Comparison of ENCODE assay signal across 10 mouse cellular contexts in genomic region chr7:45921950-45922600, GRCm38 (mm10). TPM values are rescaled to one million over a fixed set of nuclear protein-coding genes. Genes with fewer than 3 reads are reported as not detected.
DNase-seq lines count a peak whose midpoint lies in the region; ATAC-seq lines count a peak whose summit lies in the region.
"Had no signal": no experiment of that assay in that cellular context is flagged by ENCODE, and none has a peak within 500 bp of the region (broad histone marks: within the 10 kb centered on the region; RNA-seq: fewer than 3 reads in every experiment).

No protein-coding gene starts in this region.

- H3K4me2 ChIP-seq in heart, embryonic 12.5 days: peak overlapping the region; percentile 71
- peak overlapping the region; percentile 73 for H3K4me2 ChIP-seq in liver, embryonic 15.5 days

- peak overlapping the region; percentile 90 for H3K27ac ChIP-seq in heart, embryonic 12.5 days (ENCODE audit: poor library complexity, severe bottlenecking)
- peak overlapping the region; percentile 87 for H3K27ac ChIP-seq in liver, embryonic 15.5 days (replicated peaks)

- H3K4me3 ChIP-seq in heart, embryonic 12.5 days: no peak overlapping the region
- 0 out of 2 replicates have a peak overlapping the region, but pooled peaks have one; percentile 60 for H3K4me3 ChIP-seq in liver, embryonic 15.5 days (replicated peaks)

- 82% methylated on average over 12 of the region's 12 CpGs for WGBS in heart, embryonic 12.5 days
- 49% methylated on average over 12 of the region's 12 CpGs for WGBS in liver, embryonic 15.5 days (ENCODE audit: insufficient replicate concordance)

- no peak overlapping the region for H3K9ac ChIP-seq in heart, embryonic 12.5 days
- peak overlapping the region; percentile 23; the same call in 1 of the 2 replicates for H3K9ac ChIP-seq in liver, embryonic 15.5 days

- intact Hi-C loops in heart, postnatal 25 days (cut with DNase I): no loop called here

- H3K36me3 ChIP-seq in heart, embryonic 12.5 days: 0 out of 2 replicates have a peak, but pooled peaks cover 3% of the 10 kb centered on the region
- H3K36me3 ChIP-seq in liver, embryonic 15.5 days (replicated peaks): peaks cover 15% of the 10 kb centered on the region; the same call in 1 of the 2 replicates

- H3K9me3 ChIP-seq in heart, embryonic 12.5 days (replicated peaks): peaks cover 9% of the 10 kb centered on the region
- H3K9me3 ChIP-seq in liver, embryonic 15.5 days (replicated peaks): no peaks in the 10 kb centered on the region

- DNase-seq in heart, adult 11 months: peak; percentile 96
- DNase-seq in heart, postnatal 25 days (ENCODE audit: low spot score): no peak
- DNase-seq in 416B (ENCODE audit: low read depth): peak; percentile 66
- no peak for DNase-seq in adrenal gland, postnatal 14 days
- no peak for DNase-seq in retina, postnatal 1 day

- H3K27me3 ChIP-seq in heart, embryonic 12.5 days (replicated peaks): peaks cover 3% of the 10 kb centered on the region; the same call in 1 of the 2 replicates
- H3K27me3 ChIP-seq in liver, embryonic 15.5 days: no peaks in the 10 kb centered on the region
- H3K27me3 ChIP-seq: CH12.LX had no signal

- H3K4me1 ChIP-seq in heart, embryonic 12.5 days (replicated peaks): peaks cover 48% of the 10 kb centered on the region
- H3K4me1 ChIP-seq in liver, embryonic 15.5 days (replicated peaks): peaks cover 73% of the 10 kb centered on the region

- ATAC-seq in heart, embryonic 12.5 days (ENCODE audit: insufficient number of reproducible peaks, low FRiP score): no peak
- no peak for ATAC-seq in liver, embryonic 15.5 days (ENCODE audit: insufficient read depth)
- ATAC-seq in megakaryocyte progenitor cell, adult 5-6 weeks (replicated peaks; ENCODE audit: poor library complexity): no peak

RNA-seq across cellular contexts. Expression of gene Emp3, which starts 0.9 kb away (rescaled TPM):
- total RNA-seq in heart, postnatal 25 days (2021): 10 to 100 TPM; 20.9 to 28.7 TPM
- polyA plus RNA-seq in heart, embryonic 12.5 days (2016; fragmentation: Nextera tagmentation; extraction: Ambion mirVana): 63.1 and 69.0 TPM in 2 replicates
- polyA plus RNA-seq in liver, embryonic 15.5 days (2015; fragmentation: Nextera tagmentation; extraction: Ambion mirVana): 59.9 and 65.0 TPM in 2 replicates
- total RNA-seq in adrenal gland, postnatal 14 days (2021): 212 TPM in 2 replicates
- total RNA-seq in megakaryocyte progenitor cell, adult 5-6 weeks (2015): 238 and 280 TPM in 2 replicates
- total RNA-seq in megakaryocyte progenitor cell, adult 5-6 weeks (2017): 186 and 203 TPM in 2 replicates

RNA-seq across cellular contexts. Expression of gene Ccdc114, which starts 1.8 kb away (rescaled TPM):
- total RNA-seq in heart, postnatal 25 days (2021): under 1 TPM; 0.68 to 0.75 TPM
- polyA plus RNA-seq in heart, embryonic 12.5 days (2016; fragmentation: Nextera tagmentation; extraction: Ambion mirVana): 2.4 and 3.5 TPM in 2 replicates
- polyA plus RNA-seq in liver, embryonic 15.5 days (2015; fragmentation: Nextera tagmentation; extraction: Ambion mirVana): 0.91 and 1.2 TPM in 2 replicates
- 9.7 and 11.0 TPM in 2 replicates for total RNA-seq in adrenal gland, postnatal 14 days (2021)
- 0.99 and 2.0 TPM in 2 replicates for total RNA-seq in megakaryocyte progenitor cell, adult 5-6 weeks (2015)
- 2.6 and 3.3 TPM in 2 replicates for total RNA-seq in megakaryocyte progenitor cell, adult 5-6 weeks (2017)
- total RNA-seq: CH12.LX had no signal
- polyA plus RNA-seq: erythroblast, embryonic 14.5 days had no signal

RNA-seq across cellular contexts. Expression of gene Tmem143, which starts 25.3 kb away (rescaled TPM):
- total RNA-seq in heart, postnatal 25 days (2021): 100 to 1,000 TPM; 102 to 105 TPM
- 5.8 and 7.2 TPM in 2 replicates for polyA plus RNA-seq in heart, embryonic 12.5 days (2016; fragmentation: Nextera tagmentation; extraction: Ambion mirVana)
- polyA plus RNA-seq in liver, embryonic 15.5 days (2015; fragmentation: Nextera tagmentation; extraction: Ambion mirVana): 3.6 and 4.0 TPM in 2 replicates
- total RNA-seq in adrenal gland, postnatal 14 days (2021): 80.0 and 80.8 TPM in 2 replicates
- 5.3 TPM in 2 replicates for total RNA-seq in megakaryocyte progenitor cell, adult 5-6 weeks (2015)
- 8.1 and 17.2 TPM in 2 replicates for total RNA-seq in megakaryocyte progenitor cell, adult 5-6 weeks (2017)

RNA-seq across cellular contexts. Expression of gene Syngr4, which starts 25.6 kb away (rescaled TPM):
- not detected for total RNA-seq in heart, postnatal 25 days (2021)
- polyA plus RNA-seq in heart, embryonic 12.5 days (2016; fragmentation: Nextera tagmentation; extraction: Ambion mirVana): 0.89 and 1.2 TPM in 2 replicates
- 0.94 and 1.3 TPM in 2 replicates for polyA plus RNA-seq in liver, embryonic 15.5 days (2015; fragmentation: Nextera tagmentation; extraction: Ambion mirVana)
- total RNA-seq in adrenal gland, postnatal 14 days (2021): 0.59 TPM in 1 of 2 replicates, not detected in the other
- total RNA-seq in megakaryocyte progenitor cell, adult 5-6 weeks (2015): 1.3 and 1.5 TPM in 2 replicates
- 2.1 TPM in 1 of 2 replicates, not detected in the other for total RNA-seq in megakaryocyte progenitor cell, adult 5-6 weeks (2017)
- total RNA-seq: CH12.LX had no signal

RNA-seq across cellular contexts. Expression of gene Grin2d, which starts 43.9 kb away (rescaled TPM):
- under 1 TPM; 0.36 to 0.49 TPM for total RNA-seq in heart, postnatal 25 days (2021)
- 0.37 and 0.42 TPM in 2 replicates for polyA plus RNA-seq in heart, embryonic 12.5 days (2016; fragmentation: Nextera tagmentation; extraction: Ambion mirVana)
- polyA plus RNA-seq in liver, embryonic 15.5 days (2015; fragmentation: Nextera tagmentation; extraction: Ambion mirVana): 0.05 TPM in 2 replicates
- total RNA-seq in adrenal gland, postnatal 14 days (2021): 0.93 and 1.2 TPM in 2 replicates
- total RNA-seq in megakaryocyte progenitor cell, adult 5-6 weeks (2015): not detected in 2 replicates
- total RNA-seq in megakaryocyte progenitor cell, adult 5-6 weeks (2017): under 0.01 TPM in 1 of 2 replicates, not detected in the other

Comparison
In these comparisons a context has a peak if more than half of its experiments do, and no peak if none do; other contexts are left out.
1. DNase-seq: peak in heart, adult 11 months (single experiment) and 416B (single experiment); none in heart, postnatal 25 days (single experiment), adrenal gland, postnatal 14 days (single experiment) and retina, postnatal 1 day (single experiment).